Mouse (Mus musculus): Measurements from ENCODE around the gene Pom121. TPM values are rescaled to one million over a fixed set of nuclear protein-coding genes. Genes with fewer than 3 reads are reported as not detected.

Pom121 gene
- 45.7 TPM for polyA plus RNA-seq (2017; shearing (Covaris generic))

DNA sequence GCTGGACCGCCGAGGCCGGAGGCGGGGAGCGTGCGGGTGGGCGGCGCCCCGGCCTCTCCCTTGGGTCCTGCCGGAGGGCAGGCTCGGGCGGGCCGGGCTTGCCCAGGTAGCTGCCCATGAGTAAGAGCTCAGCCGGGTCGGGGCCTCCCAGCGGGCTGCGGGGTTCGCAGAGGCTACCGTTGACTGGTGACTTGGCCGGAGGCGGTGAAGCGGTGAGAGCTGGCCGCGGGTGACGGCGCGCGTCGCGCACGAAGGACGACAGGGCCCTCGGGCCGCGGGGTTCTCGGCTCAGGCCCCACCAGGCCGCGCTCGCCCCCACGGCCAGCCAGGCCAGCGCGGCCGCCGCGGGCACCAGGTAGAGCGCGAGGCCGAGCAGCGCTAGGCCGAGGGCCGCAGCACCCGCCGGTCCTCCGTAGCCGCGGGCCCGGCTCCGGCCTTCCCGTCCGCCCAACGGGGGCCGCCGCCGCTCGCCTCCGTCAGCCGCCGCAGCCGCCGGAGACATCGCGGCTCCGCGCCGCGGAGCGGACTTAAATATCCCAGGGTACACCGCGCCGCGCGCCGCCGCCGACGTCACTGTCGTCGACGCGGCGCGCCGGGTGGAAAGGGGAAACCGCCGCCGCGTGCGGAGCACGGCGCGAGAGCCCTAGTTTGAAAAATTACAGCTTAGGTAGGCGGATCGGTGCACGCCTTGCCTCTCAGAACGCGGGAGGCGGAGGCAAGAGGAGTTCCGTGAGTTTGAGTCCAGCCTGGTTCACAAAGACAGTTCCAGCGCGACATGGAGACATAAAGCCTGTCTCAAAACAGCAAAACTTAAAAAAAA is at the start of gene Pom121:
Gene Pom121, minus strand, starts transcription at position 543 of the 820 bp plus-strand sequence.

GRCm38 (mm10) chr5:135369787-135370654 is 24.3 kb downstream of the Pom121 start, which contains the start of gene Nsun5:
Nsun5 (plus strand) TSS chr5:135369953.

GRCm38 (mm10) chr5:135352995-135353394 is 41.4 kb downstream of the Pom121 start, which contains the start of gene Trim50:
Trim50 (plus strand) TSS chr5:135353295.

DNA sequence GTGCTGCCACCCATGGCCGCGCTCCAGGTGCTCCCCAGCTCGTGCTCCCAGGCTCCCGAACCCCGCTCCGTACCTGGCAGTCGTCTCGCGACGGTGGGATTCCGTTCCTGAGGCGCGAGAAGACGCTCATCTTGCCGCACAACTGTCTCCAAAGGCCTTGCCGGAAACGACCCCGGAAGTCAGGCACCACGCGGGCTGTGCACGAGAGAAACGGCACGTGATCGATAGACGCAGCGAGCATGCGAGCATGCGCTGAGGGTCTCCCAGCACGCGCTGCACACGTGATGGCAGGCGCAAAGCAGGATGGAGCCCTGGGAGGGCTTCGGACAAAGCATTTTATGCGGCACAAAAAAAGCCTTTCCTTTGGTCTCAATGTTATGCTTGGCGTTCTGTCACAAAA is 44.5 kb downstream of the Pom121 start, which contains the start of gene Fkbp6:
Gene Fkbp6, minus strand, starts transcription at position 183 of the 400 bp plus-strand sequence.

Other genes starting within 250 kb of the Pom121 start
- 12.1 TPM for gene Tbl2, start 244.9 kb downstream of the Pom121 start, polyA plus RNA-seq (2017; shearing (Covaris generic))
- gene Bcl7b, start 226.3 kb downstream of the Pom121 start, polyA plus RNA-seq (2017; shearing (Covaris generic)): 159 TPM
- 52.1 TPM for gene Baz1b, start 207.3 kb downstream of the Pom121 start, polyA plus RNA-seq (2017; shearing (Covaris generic))
- not detected for gene Fzd9, start 143.3 kb downstream of the Pom121 start, polyA plus RNA-seq (2017; shearing (Covaris generic))
- not detected for gene Fkbp6, start 44.5 kb downstream of the Pom121 start, polyA plus RNA-seq (2017; shearing (Covaris generic))
- gene Trim50, start 41.3 kb downstream of the Pom121 start, polyA plus RNA-seq (2017; shearing (Covaris generic)): not detected
- 41.1 TPM for gene Nsun5, start 24.6 kb downstream of the Pom121 start, polyA plus RNA-seq (2017; shearing (Covaris generic))
- 0.21 TPM for gene Hip1, start 150.6 kb upstream of the Pom121 start, polyA plus RNA-seq (2017; shearing (Covaris generic))
- not detected for gene Ccl26, start 169.0 kb upstream of the Pom121 start, polyA plus RNA-seq (2017; shearing (Covaris generic))
- not detected for gene Ccl24, start 178.5 kb upstream of the Pom121 start, polyA plus RNA-seq (2017; shearing (Covaris generic))
- 24.4 TPM for gene Rhbdd2, start 238.1 kb upstream of the Pom121 start, polyA plus RNA-seq (2017; shearing (Covaris generic))